ENCODE assay signal across 15 mouse cellular contexts in the genomic region with DNA sequence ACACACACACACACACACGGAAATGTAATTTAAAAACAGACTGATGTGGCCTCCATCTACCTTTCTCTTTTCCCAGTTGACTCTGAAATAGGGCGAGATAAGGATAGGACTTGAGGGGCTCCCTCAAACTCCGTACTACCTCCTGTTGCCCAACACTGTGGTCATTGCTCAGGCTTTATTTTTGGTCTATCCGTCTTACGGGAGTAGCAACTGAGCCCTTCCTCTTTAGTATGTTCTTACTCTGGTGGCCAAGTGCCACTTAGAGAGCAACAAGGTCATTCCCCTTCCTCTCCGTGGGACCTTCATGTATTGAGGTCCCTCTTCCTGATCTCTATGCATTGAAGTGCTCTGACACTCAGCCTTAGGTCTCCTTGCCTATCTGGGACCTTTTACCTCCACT. TPM values are rescaled to one million over a fixed set of nuclear protein-coding genes. Genes with fewer than 3 reads are reported as not detected.
A peak's percentile ranks its signal among the peaks of the same experiment; 100 is the strongest.
DNase-seq lines count a peak whose midpoint lies in the region; ATAC-seq and TF ChIP-seq lines count a peak whose summit lies in the region.
"Had no signal": no experiment of that assay in that cellular context is flagged by ENCODE, and none has a peak within 500 bp of the region (broad histone marks: within the 10 kb centered on the region; RNA-seq: fewer than 3 reads in every experiment).

No protein-coding gene starts in this region.

- H3K27me3 ChIP-seq in kidney, embryonic 16.5 days (ENCODE audit: insufficient read depth, low read length), result no peaks in the 10 kb centered on the region
- H3K27me3 ChIP-seq: heart, embryonic 15.5 days; kidney, embryonic 15.5 days; neural tube, embryonic 13.5 days had no signal

- TF ChIP-seq CTCF in lung, adult 2 months (IDR thresholded peaks at IDR 0.05; ENCODE audit: insufficient read depth, low read length), result no peak
- TF ChIP-seq CTCF in bone marrow macrophage, adult 2 months (IDR thresholded peaks at IDR 0.05; ENCODE audit: low read depth, low read length), result no peak

- no peak overlapping the region for H3K4me3 ChIP-seq in lung, adult 2 months (replicated peaks; ENCODE audit: extremely low read depth, low read depth, low read length)
- peak overlapping the region; percentile 16 for H3K4me3 ChIP-seq in bone marrow macrophage, adult 2 months (ENCODE audit: insufficient read depth, low read length)
- H3K4me3 ChIP-seq in kidney, embryonic 16.5 days (ENCODE audit: low read length), result no peak overlapping the region
- H3K4me3 ChIP-seq: heart, embryonic 15.5 days; kidney, embryonic 15.5 days; neural tube, embryonic 13.5 days had no signal

- H3K4me1 ChIP-seq in lung, adult 2 months (ENCODE audit: control insufficient read depth, insufficient read depth, low read length), result peaks cover 6% of the 10 kb centered on the region
- H3K4me1 ChIP-seq in bone marrow macrophage, adult 2 months (ENCODE audit: control insufficient read depth, insufficient read depth, low read length), result peaks cover 42% of the 10 kb centered on the region
- H3K4me1 ChIP-seq in kidney, embryonic 16.5 days (ENCODE audit: insufficient read depth, low read length), result no peaks in the 10 kb centered on the region; the same call in 1 of the 2 replicates

- H3K4me2 ChIP-seq in kidney, embryonic 16.5 days (replicated peaks; ENCODE audit: low read depth, low read length), result no peak overlapping the region
- H3K4me2 ChIP-seq: heart, embryonic 15.5 days; kidney, embryonic 15.5 days; neural tube, embryonic 13.5 days had no signal

- peak; percentile 37 for DNase-seq in layer of hippocampus, adult 11-12 months (ENCODE audit: low spot score)
- no peak for DNase-seq in layer of hippocampus, postnatal 14 days (ENCODE audit: low spot score in 2 of 2)
- DNase-seq in lung, postnatal 25 days (ENCODE audit: low spot score), result peak; percentile 44
- no peak for DNase-seq in lung, adult 2 months
- DNase-seq: cerebellum, postnatal 14 days; right cerebral cortex, postnatal 25 days had no signal

- H3K9ac ChIP-seq in kidney, embryonic 16.5 days (replicated peaks; ENCODE audit: low read length), result no peak overlapping the region
- H3K9ac ChIP-seq: heart, embryonic 15.5 days; kidney, embryonic 15.5 days; neural tube, embryonic 13.5 days had no signal

- TF ChIP-seq POLR2A in lung, adult 2 months (IDR thresholded peaks at IDR 0.05; ENCODE audit: borderline replicate concordance, extremely low read depth, low read depth, low read length), result no peak
- TF ChIP-seq POLR2A in bone marrow macrophage, adult 2 months (IDR thresholded peaks at IDR 0.05; ENCODE audit: borderline replicate concordance, low read depth, low read length), result no peak

- H3K36me3 ChIP-seq in kidney, embryonic 16.5 days (ENCODE audit: insufficient read depth, low read length), result no peaks in the 10 kb centered on the region
- H3K36me3 ChIP-seq: heart, embryonic 15.5 days; kidney, embryonic 15.5 days had no signal

- 57% methylated on average over 6 of the region's 6 CpGs for WGBS in lung, adult 2 months
- WGBS in kidney, embryonic 16.5 days, result 86% methylated on average over 6 of the region's 6 CpGs

- H3K27ac ChIP-seq in bone marrow macrophage, adult 2 months (ENCODE audit: insufficient read depth, low read depth, low read length), result peak overlapping the region; percentile 95
- H3K27ac ChIP-seq in kidney, embryonic 16.5 days (ENCODE audit: low read length), result no peak overlapping the region
- H3K27ac ChIP-seq: kidney, embryonic 15.5 days had no signal

- H3K9me3 ChIP-seq in kidney, embryonic 16.5 days (ENCODE audit: low read length), result no peaks in the 10 kb centered on the region
- H3K9me3 ChIP-seq: heart, embryonic 15.5 days; kidney, embryonic 15.5 days; neural tube, embryonic 13.5 days had no signal

- peak; percentile 71 for ATAC-seq in megakaryocyte, adult 5-6 weeks (ENCODE audit: poor library complexity, severe bottlenecking)
- no peak for ATAC-seq in kidney, embryonic 16.5 days (ENCODE audit: low FRiP score, low TSS enrichment)
- ATAC-seq: intestine, embryonic 16.5 days had no signal

RNA-seq across cellular contexts. Expression of a gene that starts 7.1 kb away (rescaled TPM):
- 10 to 100 TPM; 42.8 to 46.4 TPM for total RNA-seq in layer of hippocampus, postnatal 14 days (2021)
- polyA plus RNA-seq in lung, adult 2 months (2012; rRNA removed), result 118 and 184 TPM in 2 replicates
- polyA plus RNA-seq in bone marrow macrophage, adult 2 months (2012; ENCODE audit: insufficient read depth, insufficient read length, missing spikeins), result 365 and 378 TPM in 2 replicates
- 163 and 175 TPM in 2 replicates for total RNA-seq in megakaryocyte, adult 5-6 weeks (2015)
- 146 and 161 TPM in 2 replicates for total RNA-seq in megakaryocyte, adult 5-6 weeks (2017)
- polyA plus RNA-seq in kidney, embryonic 16.5 days (2015; fragmentation: Nextera tagmentation; extraction: Ambion mirVana), result 142 and 146 TPM in 2 replicates

RNA-seq across cellular contexts. Expression of a gene that starts 36.2 kb away (rescaled TPM):
- total RNA-seq in layer of hippocampus, postnatal 14 days (2021), result 10 to 100 TPM; 18.4 to 20.3 TPM
- 0.37 and 1.4 TPM in 2 replicates for polyA plus RNA-seq in lung, adult 2 months (2012; rRNA removed)
- 7.2 and 7.3 TPM in 2 replicates for polyA plus RNA-seq in bone marrow macrophage, adult 2 months (2012; ENCODE audit: insufficient read depth, insufficient read length, missing spikeins)
- 13.0 and 15.8 TPM in 2 replicates for total RNA-seq in megakaryocyte, adult 5-6 weeks (2015)
- total RNA-seq in megakaryocyte, adult 5-6 weeks (2017), result 7.7 and 18.6 TPM in 2 replicates
- 34.0 and 36.3 TPM in 2 replicates for polyA plus RNA-seq in kidney, embryonic 16.5 days (2015; fragmentation: Nextera tagmentation; extraction: Ambion mirVana)

RNA-seq across cellular contexts. Expression of a gene that starts 47.1 kb away (rescaled TPM):
- 10 to 100 TPM; 11.3 to 13.9 TPM for total RNA-seq in layer of hippocampus, postnatal 14 days (2021)
- polyA plus RNA-seq in lung, adult 2 months (2012; rRNA removed), result not detected in 2 replicates
- polyA plus RNA-seq in bone marrow macrophage, adult 2 months (2012; ENCODE audit: insufficient read depth, insufficient read length, missing spikeins), result not detected in 2 replicates
- not detected in 2 replicates for total RNA-seq in megakaryocyte, adult 5-6 weeks (2015)
- 0.51 TPM in 1 of 2 replicates, not detected in the other for total RNA-seq in megakaryocyte, adult 5-6 weeks (2017)
- polyA plus RNA-seq in kidney, embryonic 16.5 days (2015; fragmentation: Nextera tagmentation; extraction: Ambion mirVana), result 0.27 and 0.41 TPM in 2 replicates
- total RNA-seq: heart, adult 18-20 months had no signal
- polyA plus RNA-seq: neural tube, embryonic 13.5 days; stomach, embryonic 16.5 days had no signal

Comparison
In these comparisons a context has a peak if more than half of its experiments do, and no peak if none do; other contexts are left out.
1. DNase-seq: peak in layer of hippocampus, adult 11-12 months (single experiment) and lung, postnatal 25 days (single experiment); none in layer of hippocampus, postnatal 14 days (0 of 2) and lung, adult 2 months (single experiment).